Mouse (Mus musculus) cortical plate, adult 2 months (tissue): ENCODE data around the gene Pdcl3.

ENCODE experiments used
- CTCF ChIP-seq: fragments of 200-500 bp; IDR thresholded peaks from 2 replicates; pipeline ENCODE4 v1.5.1; 2011; ENCODE audit warnings: mild to moderate bottlenecking, control low read depth, low read length; ENCODE audit not compliant: insufficient read depth; ENCODE audit errors: extremely low read depth
- POLR2A ChIP-seq: fragments of 200-500 bp; IDR thresholded peaks from 2 replicates; pipeline ENCODE4 v1.6.1; 2011; ENCODE audit warnings: mild to moderate bottlenecking, low read length, control low read depth; ENCODE audit not compliant: insufficient read depth; ENCODE audit errors: extremely low read depth

- no peak for TF ChIP-seq POLR2A
- no peak for TF ChIP-seq CTCF
Measured at GRCm38 (mm10) chr1:39030108-39030507, 44.7 kb downstream of the Pdcl3 start.
